Mouse (Mus musculus) G1E (cell line): ENCODE results near the gene Dusp16. TPM values are rescaled to one million over a fixed set of nuclear protein-coding genes. Genes with fewer than 3 reads are reported as not detected.

Source experiments
- ATAC-seq: 2 replicates; pipeline ENCODE4 v1.8.0; 2016; ENCODE audit warnings: mild to moderate bottlenecking; ENCODE audit not compliant: insufficient number of reproducible peaks, poor library complexity, low FRiP score, severe bottlenecking; ENCODE audit errors: extremely low read depth
- DNase-seq: peaks from one replicate; pipeline ENCODE4 v3.0.0; 2012; ENCODE audit warnings: low spot score
- H3K27me3 ChIP-seq: 2 replicates; pipeline ENCODE4 v1.6.1; 2012; ENCODE audit warnings: mild to moderate bottlenecking, low read length, inconsistent platforms; ENCODE audit not compliant: insufficient read depth
- H3K36me3 ChIP-seq: replicated peaks from 2 replicates; pipeline ENCODE3; 2012; ENCODE audit warnings: mild to moderate bottlenecking, inconsistent platforms
- H3K4me1 ChIP-seq: 2 replicates; pipeline ENCODE4 v1.6.1; 2012; ENCODE audit warnings: low read depth, low read length, inconsistent platforms, mixed read lengths; ENCODE audit not compliant: insufficient read depth
- H3K4me3 ChIP-seq: 2 replicates; pipeline ENCODE4 v1.5.1; 2012; ENCODE audit warnings: low read depth, mild to moderate bottlenecking, inconsistent platforms, low read length, moderate library complexity, mixed read lengths
- H3K9me3 ChIP-seq: replicated peaks from 2 replicates; pipeline ENCODE4 v1.6.1; 2012; ENCODE audit warnings: inconsistent platforms
- CTCF ChIP-seq: IDR thresholded peaks from 2 replicates; pipeline ENCODE4 v1.5.1; 2012; ENCODE audit warnings: low read depth, low read length, inconsistent platforms, mixed read lengths
- GATA1 ChIP-seq: IDR thresholded peaks from 2 replicates; pipeline ENCODE4 v1.6.1; 2012; ENCODE audit warnings: borderline replicate concordance, low read length, inconsistent platforms, mixed read lengths
- GATA2 ChIP-seq: IDR thresholded peaks from 2 replicates; pipeline ENCODE4 v1.6.1; 2012; ENCODE audit warnings: low read depth, low read length, inconsistent platforms, borderline replicate concordance
- POLR2AphosphoS5 ChIP-seq: IDR thresholded peaks from 2 replicates; pipeline ENCODE4 v1.6.1; 2012; ENCODE audit warnings: low read depth, low read length, inconsistent platforms; ENCODE audit not compliant: insufficient replicate concordance
- TAL1 ChIP-seq: conservative IDR thresholded peaks from 2 replicates; pipeline ENCODE4 v1.6.1; 2012; ENCODE audit warnings: low read depth, low read length, inconsistent platforms, mixed read lengths
- polyA plus RNA-seq: library from polyadenylated mRNA; stranded (reverse); fragments of >175 nt; gene quantifications from 2 replicates; pipeline ENCODE4 v1.2.3, GENCODE M21; 2012
- total RNA-seq, 2 experiments: library from RNA; stranded (forward) in 1 of 2; stranded (reverse) in 1 of 2; fragments of 200-1000 nt in 1 of 2; fragments of >200 nt in 1 of 2; fragmentation: Nextera tagmentation in 1 of 2; gene quantifications; 2 replicates each; pipeline ENCODE4 v1.2.3; 2014 to 2017

The Dusp16 gene
- total and polyA plus RNA-seq, 3 experiments, result 5.2 to 55.5 (median 15.0) TPM

DNA sequence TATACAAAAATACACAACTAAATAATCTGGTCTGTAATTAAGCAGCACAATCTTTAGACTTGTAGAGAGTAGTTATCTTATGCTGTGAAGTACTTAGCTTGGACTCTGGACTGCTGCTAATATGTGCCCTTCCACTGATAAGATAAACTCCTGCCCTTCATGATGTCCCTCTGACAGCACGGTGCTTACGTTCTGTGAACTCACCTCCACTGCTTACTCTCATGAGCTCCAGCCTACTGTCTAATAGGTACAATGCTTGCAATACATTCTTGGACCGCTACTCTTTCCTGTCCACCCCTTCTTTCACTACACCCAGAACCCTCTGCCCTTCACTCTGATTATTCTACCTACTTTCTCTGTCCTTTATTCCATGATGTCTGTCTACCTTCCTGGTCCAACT lies 61.4 kb downstream of the Dusp16 start:
- ATAC-seq (no peak), DNase-seq (no peak)
- no peaks in the 10 kb centered on the region for H3K27me3 ChIP-seq
- H3K4me1 ChIP-seq, result peaks cover 16% of the 10 kb centered on the region
- no peaks in the 10 kb centered on the region for H3K9me3 ChIP-seq
- H3K4me3 ChIP-seq, result no peak overlapping the region
- peaks cover 50% of the 10 kb centered on the region for H3K36me3 ChIP-seq
- TF ChIP-seq POLR2AphosphoS5, result no peak
- TF ChIP-seq GATA2, result no peak
- no peak for TF ChIP-seq CTCF
- TF ChIP-seq GATA1, result no peak
- no peak for TF ChIP-seq TAL1

DNA sequence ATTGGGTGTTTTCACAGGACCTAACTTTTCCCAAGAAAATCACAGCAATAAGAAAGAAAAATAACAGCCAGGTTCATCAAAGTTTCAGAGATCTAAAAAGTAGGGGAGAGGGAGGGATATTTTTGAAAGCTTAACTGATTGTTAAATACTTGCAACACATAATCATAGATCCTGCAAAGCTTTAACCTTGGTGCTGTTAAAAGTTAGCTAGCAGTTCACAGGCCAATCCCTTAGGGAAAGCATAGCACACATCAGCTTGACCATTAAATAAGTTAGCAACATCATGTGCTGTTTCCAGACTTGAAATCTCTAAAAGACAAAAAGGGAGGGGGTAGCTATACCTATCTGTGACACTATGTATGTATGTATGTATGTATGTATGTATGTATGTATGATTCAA lies 67.0 kb downstream of the Dusp16 start:
- no peaks in the 10 kb centered on the region for H3K9me3 ChIP-seq
- H3K36me3 ChIP-seq, result peaks cover 71% of the 10 kb centered on the region
- DNase-seq, result no peak
- H3K27me3 ChIP-seq, result no peaks in the 10 kb centered on the region
- ATAC-seq, result no peak
- TF ChIP-seq POLR2AphosphoS5, result no peak
- TF ChIP-seq GATA1, result no peak
- TF ChIP-seq CTCF, result no peak
- no peak for TF ChIP-seq GATA2
- TF ChIP-seq TAL1, result no peak
- no peaks in the 10 kb centered on the region; the same call in none of the 2 replicates for H3K4me1 ChIP-seq
- no peak overlapping the region for H3K4me3 ChIP-seq

DNA sequence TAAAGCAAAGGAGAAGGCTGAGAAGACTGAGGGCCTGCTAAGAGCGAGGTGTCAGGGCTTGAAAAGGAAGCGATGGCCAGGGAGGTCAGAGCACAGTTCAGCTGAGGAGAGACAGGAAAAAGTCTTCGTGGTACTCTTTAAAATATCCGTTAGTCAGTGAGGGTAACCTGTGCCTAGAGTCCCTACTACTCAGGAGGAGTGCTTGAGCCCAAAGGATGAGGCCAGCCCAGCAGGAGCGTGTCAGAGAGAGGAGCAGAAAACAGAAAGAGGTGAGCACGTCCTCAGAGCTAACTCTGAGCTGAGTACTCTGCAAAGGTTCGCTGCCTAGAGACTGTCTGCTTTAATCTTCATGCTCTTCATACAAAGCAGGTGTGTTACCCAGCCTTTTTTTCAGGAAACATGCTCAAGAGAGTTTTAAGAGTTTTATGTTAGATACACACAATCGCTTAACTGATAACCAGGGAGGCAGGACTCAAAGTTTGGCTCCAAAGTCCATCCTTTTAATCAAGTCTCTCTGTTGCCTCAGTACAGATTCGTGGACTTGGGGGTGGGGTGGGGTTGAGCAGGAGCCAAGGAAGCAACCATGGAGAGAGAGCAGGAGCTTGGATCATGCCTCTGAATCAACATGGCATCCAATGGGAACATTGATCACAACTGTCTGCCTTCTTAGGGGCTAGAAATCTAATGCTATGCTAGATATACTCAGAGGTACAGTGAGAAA lies 68.4 kb downstream of the Dusp16 start:
- Histone ChIP-seq H3K4me3 (no peak overlapping the region), H3K4me1 (peaks cover 7% of the 10 kb centered on the region), H3K27me3 (no peaks in the 10 kb centered on the region), H3K36me3 (peaks cover 83% of the 10 kb centered on the region), H3K9me3 (no peaks in the 10 kb centered on the region)
- no peak for TF ChIP-seq CTCF
- TF ChIP-seq GATA1, result no peak
- no peak for TF ChIP-seq POLR2AphosphoS5
- no peak for TF ChIP-seq GATA2
- TF ChIP-seq TAL1, result no peak
- ATAC-seq (no peak), DNase-seq (no peak)

DNA sequence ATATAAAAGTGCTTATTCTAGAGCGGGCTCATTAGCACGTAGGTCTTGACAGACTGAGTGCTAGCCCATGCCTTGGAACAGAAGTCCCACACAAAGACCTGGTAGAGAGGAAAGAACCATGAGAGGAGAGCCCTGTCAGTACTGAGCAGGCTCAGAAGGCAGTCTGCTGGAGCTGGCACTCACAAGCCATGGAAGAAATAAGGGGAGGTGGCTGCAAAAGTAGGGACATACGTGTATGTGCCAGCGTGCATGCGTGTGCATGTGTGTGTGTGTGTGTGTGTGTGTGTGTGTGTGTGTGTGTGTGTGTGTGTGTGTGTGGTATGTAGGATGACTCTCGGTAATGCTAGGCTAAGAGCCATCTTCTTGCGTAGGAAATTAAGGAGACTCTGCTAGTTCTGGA lies 69.1 kb downstream of the Dusp16 start:
- no peaks in the 10 kb centered on the region for H3K27me3 ChIP-seq
- H3K4me1 ChIP-seq, result peaks cover 12% of the 10 kb centered on the region
- H3K9me3 ChIP-seq, result no peaks in the 10 kb centered on the region
- TF ChIP-seq CTCF, result no peak
- TF ChIP-seq GATA2, result no peak
- no peak for TF ChIP-seq TAL1
- no peak for TF ChIP-seq GATA1
- no peak for TF ChIP-seq POLR2AphosphoS5
- no peak overlapping the region for H3K4me3 ChIP-seq
- no peak for ATAC-seq
- peaks cover 85% of the 10 kb centered on the region for H3K36me3 ChIP-seq
- DNase-seq, result no peak

DNA sequence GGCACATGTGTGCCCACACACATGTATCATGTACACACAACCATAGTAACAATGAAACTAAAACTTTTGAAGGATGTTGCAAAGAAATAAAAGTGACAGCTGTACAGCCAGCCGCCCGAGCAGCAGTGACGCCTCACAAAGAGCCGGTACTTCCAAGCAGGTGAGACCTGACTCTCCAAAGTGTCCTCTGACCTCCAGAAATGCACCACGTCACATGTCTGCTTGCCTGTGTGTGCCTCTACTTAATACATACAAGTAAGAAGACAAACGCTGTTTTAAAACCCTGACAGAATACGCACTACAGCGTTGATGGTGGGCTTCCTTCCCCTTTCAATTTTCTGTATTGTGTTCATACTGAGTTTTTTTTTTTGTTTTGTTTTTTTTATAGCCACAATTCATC lies 69.5 kb downstream of the Dusp16 start:
- no peak for DNase-seq
- Histone ChIP-seq H3K9me3 (no peaks in the 10 kb centered on the region), H3K27me3 (no peaks in the 10 kb centered on the region; the same call in 1 of the 2 replicates), H3K36me3 (peaks cover 85% of the 10 kb centered on the region), H3K4me1 (peaks cover 16% of the 10 kb centered on the region), H3K4me3 (no peak overlapping the region)
- TF ChIP-seq POLR2AphosphoS5, result no peak
- no peak for TF ChIP-seq TAL1
- no peak for ATAC-seq

DNA sequence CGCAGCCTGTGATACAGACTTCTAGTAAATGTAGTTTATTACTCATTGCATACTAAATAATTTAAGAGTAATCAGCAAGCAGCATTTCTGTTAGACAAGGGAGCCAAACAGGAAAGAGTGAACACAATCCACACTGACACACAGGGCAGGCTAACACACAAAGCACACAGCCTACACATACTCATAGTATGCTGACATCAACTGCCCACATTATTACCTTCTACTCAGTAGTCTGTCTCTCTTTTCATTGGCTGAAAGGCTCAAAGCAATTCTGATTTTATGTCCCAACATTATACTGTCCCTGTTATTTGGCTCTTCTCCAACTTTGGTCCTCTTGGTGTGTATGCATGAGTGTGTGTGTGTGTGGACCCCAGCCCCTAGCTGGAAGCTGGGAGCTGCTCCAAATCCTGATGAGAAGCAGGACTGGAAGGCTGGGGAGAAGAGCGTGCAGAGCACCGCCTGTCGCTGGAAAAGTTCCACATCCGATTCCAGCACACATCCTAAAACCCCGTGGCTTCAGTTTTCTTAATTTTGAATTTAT lies 70.6 kb downstream of the Dusp16 start:
- no peak for DNase-seq
- H3K27me3 ChIP-seq, result no peaks in the 10 kb centered on the region; the same call in 1 of the 2 replicates
- H3K4me1 ChIP-seq, result peaks cover 26% of the 10 kb centered on the region
- peaks cover 86% of the 10 kb centered on the region for H3K36me3 ChIP-seq
- no peaks in the 10 kb centered on the region for H3K9me3 ChIP-seq
- ATAC-seq, result no peak
- no peak for TF ChIP-seq TAL1
- no peak for TF ChIP-seq CTCF
- TF ChIP-seq GATA1, result no peak
- TF ChIP-seq GATA2, result no peak
- TF ChIP-seq POLR2AphosphoS5, result no peak
- no peak overlapping the region for H3K4me3 ChIP-seq

DNA sequence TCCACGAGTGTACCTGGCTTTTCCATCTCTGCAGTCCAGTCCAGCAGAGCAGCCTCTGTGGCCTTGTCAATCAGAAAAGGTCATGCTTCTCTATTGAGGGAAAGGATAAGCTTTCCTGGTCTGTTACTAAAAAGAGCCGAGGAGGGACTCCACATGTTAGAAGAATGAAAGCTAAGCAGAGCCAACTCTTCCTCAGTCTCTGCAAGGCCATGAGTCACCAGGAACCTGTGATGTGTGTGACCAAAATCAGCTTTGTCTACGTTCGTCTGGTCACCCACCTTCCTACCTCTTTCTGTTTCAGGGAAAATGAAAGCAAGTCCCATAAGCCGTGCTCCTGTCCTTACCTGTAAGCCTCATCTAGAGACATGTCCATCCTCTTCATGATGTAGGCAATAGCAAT lies 72.3 kb downstream of the Dusp16 start:
- Histone ChIP-seq H3K4me3 (no peak overlapping the region), H3K9me3 (no peaks in the 10 kb centered on the region), H3K4me1 (peaks cover 43% of the 10 kb centered on the region), H3K36me3 (peaks cover 77% of the 10 kb centered on the region), H3K27me3 (no peaks in the 10 kb centered on the region; the same call in 1 of the 2 replicates)
- ATAC-seq, result no peak
- no peak for TF ChIP-seq POLR2AphosphoS5
- TF ChIP-seq TAL1, result no peak
- no peak for TF ChIP-seq GATA2
- TF ChIP-seq CTCF, result no peak
- no peak for TF ChIP-seq GATA1
- DNase-seq, result no peak
